Mouse (Mus musculus) frontal cortex, postnatal 14 days (tissue): ENCODE data around the gene Mlx.

Source experiments
- DNase-seq, 2 experiments: peaks; one replicate each; pipeline ENCODE4 v3.0.0; 2022; ENCODE audit warnings: low spot score in 2 of 2

Mlx gene

DNA sequence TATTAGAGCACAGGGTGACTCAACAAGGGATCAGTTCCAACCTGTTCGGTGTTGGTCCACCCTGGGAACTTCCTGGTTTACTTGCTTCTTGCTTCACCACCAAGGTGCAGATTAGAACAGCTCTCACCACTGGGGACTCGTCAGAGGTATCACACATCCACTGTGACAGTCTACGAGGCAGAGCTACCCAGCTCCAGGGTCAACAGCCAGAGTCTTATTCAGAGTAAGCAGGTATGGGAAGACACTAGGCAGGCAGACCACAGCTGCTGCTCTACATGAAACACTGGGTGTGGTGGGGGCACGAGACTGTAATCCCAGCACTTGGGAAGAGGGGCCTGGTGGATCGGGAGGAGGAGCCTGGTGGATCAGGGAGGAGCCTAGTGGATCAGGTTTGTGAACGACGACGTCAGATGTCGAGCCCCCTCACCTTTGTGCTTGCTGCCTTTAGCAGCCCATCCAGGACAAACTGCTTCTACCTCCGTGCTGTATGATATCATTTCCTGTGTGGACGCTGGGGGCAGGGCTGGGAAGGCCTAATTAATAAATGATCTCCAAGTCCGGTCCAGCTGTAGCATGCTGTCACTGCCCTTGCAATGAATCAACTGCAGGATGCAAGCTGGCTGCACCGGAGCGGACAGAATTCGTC, 51.6 kb downstream of the Mlx start:
- DNase-seq = no peak

GRCm38 (mm10) chr11:101140164-101140819, 53.2 kb downstream of the Mlx start:
- DNase-seq = no peak

DNA sequence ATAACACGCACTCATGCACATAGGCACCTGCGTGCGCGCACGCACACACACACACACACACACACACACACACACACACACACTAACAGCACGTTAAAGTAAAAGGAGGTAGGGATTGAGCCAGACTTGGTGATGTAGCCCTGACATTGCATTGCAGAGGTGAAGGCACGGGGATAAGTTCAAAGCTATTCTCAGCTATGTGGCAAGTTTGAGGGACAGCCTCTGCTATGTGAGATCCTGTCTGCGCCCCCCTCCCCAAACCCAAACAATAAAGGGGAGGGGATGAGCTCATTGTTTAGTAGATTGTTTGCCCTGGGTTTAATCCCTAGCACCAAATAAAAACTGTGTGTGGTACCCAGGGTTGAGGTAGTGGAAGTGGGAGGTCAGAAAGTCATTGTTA, 54.0 kb downstream of the Mlx start:
- DNase-seq = no peak
